Mouse (Mus musculus): Measurements from ENCODE around the gene Olfr1472. TPM values are rescaled to one million over a fixed set of nuclear protein-coding genes. Genes with fewer than 3 reads are reported as not detected.
"Not testable (repeated sequence)": the region's sequence is repeated elsewhere in the genome, so short reads cannot be mapped to it uniquely, and the experiment has no call there.

Gene Olfr1472
- polyA plus RNA-seq (2014; fragmentation: Nextera tagmentation; extraction: Ambion mirVana) = not detected in 2 replicates

DNA sequence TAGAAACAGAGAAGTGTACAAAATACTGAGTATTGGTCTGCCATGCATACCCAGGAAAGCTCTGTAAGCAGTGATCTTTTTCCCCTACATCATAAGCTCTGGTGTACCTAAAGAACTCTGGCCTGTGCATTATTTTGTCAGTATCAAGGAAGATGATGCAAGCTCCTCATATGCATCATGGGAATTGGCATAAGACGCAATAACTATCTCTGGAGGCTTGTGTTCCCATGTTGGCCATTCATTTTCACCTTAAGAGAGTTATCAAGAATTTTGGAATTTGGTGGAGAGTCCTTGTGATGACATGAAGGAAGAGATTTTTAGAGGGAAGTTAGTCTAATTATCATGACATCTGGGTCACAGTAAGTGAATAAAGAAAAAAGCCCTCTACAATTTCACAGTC is at the start of gene Olfr1472:
TSS of gene Olfr1472 (minus strand) at position 101 of the 400 bp plus-strand sequence.
- no peaks in the 10 kb centered on the region for H3K36me3 ChIP-seq (ENCODE audit: control insufficient read depth, insufficient read depth, low read length)
- no peak within 1 kb of the TSS for H3K27ac ChIP-seq (ENCODE audit: low read depth, low read length)
- 0 out of 2 replicates have a peak, but pooled peaks cover 3% of the 10 kb centered on the region for H3K9me3 ChIP-seq (replicated peaks; ENCODE audit: control insufficient read depth, low read length)
- DNase-seq (ENCODE audit: low spot score) = no peak
- H3K4me3 ChIP-seq (ENCODE audit: low read depth, low read length) = no peak within 1 kb of the TSS
- WGBS = 89% methylated on average over 1 of the region's 1 CpGs
- H3K4me1 ChIP-seq (ENCODE audit: control insufficient read depth, insufficient read depth, low read length) = no peaks in the 10 kb centered on the region
- H3K4me2 ChIP-seq (ENCODE audit: low read length) = no peak within 1 kb of the TSS
- H3K9ac ChIP-seq (ENCODE audit: low read length) = no peak within 1 kb of the TSS
- no peak for ATAC-seq
- no peaks in the 10 kb centered on the region for H3K27me3 ChIP-seq (replicated peaks; ENCODE audit: control insufficient read depth, insufficient read depth, low read length)

DNA sequence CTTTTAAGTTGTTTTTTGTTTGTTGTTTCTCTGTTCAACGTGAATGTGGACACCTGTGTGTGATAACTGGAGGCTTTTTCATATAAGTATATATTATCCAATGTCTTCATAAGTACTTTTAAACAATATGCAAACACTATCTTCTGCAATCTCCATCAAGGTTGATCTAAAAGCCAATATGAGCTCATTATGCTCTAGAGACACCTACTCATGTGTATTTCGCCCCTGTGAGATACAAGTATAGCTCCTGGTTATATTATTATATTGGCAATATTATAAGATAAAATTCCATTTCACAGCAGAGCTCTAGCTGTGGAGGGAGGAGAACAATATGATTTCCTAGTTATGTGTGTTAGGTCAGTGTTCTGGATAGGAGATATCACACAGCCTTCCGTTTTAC is 44.4 kb upstream of the Olfr1472 start, which contains the start of gene Olfr1477:
TSS of gene Olfr1477 (plus strand) at position 301 of the 400 bp plus-strand sequence.
- 77% methylated on average over 3 of the region's 3 CpGs for WGBS
- H3K4me2 ChIP-seq (ENCODE audit: low read length) = no peak within 1 kb of the TSS
- no peak for DNase-seq (ENCODE audit: low spot score)

DNA sequence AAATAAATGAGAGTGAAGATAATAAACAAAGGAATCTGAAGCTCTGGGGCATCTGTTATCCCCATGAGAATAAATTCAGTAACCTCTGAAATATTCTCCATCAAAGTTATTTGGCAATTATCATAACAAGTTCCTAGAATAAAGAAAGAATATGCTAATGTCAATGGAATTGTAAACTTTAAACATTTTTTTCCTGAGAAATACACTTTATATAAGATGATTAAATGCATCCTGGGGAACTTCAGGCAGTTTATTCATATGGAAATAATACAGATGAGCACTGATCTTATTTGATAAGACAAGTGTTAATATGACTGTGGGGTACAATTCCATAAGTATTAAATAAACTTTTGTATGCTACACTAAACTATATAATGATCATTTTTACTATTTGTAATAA is 24.2 kb upstream of the Olfr1472 start, which contains the start of gene Olfr1475:
TSS of gene Olfr1475 (minus strand) at position 101 of the 400 bp plus-strand sequence.
- H3K27ac ChIP-seq (ENCODE audit: low read depth, low read length) = no peak within 1 kb of the TSS
- no peak within 1 kb of the TSS for H3K9ac ChIP-seq (ENCODE audit: low read length)
- DNase-seq (ENCODE audit: low spot score) = no peak
- no peak within 1 kb of the TSS for H3K4me3 ChIP-seq (ENCODE audit: low read depth, low read length)
- H3K4me2 ChIP-seq (ENCODE audit: low read length) = no peak within 1 kb of the TSS
- no peaks in the 10 kb centered on the region for H3K36me3 ChIP-seq (ENCODE audit: control insufficient read depth, insufficient read depth, low read length)
- H3K9me3 ChIP-seq (replicated peaks; ENCODE audit: control insufficient read depth, low read length) = 0 out of 2 replicates have a peak, but pooled peaks cover 2% of the 10 kb centered on the region
- no peaks in the 10 kb centered on the region for H3K4me1 ChIP-seq (ENCODE audit: control insufficient read depth, insufficient read depth, low read length)
- H3K27me3 ChIP-seq (replicated peaks; ENCODE audit: control insufficient read depth, insufficient read depth, low read length) = no peaks in the 10 kb centered on the region
- ATAC-seq = no peak

More for the DNA sequence above, 44.4 kb upstream of the Olfr1472 start, which contains the start of gene Olfr1477:
- Histone ChIP-seq H3K9ac (ENCODE audit: low read length) (no peak within 1 kb of the TSS), H3K4me1 (ENCODE audit: control insufficient read depth, insufficient read depth, low read length) (no peaks in the 10 kb centered on the region), H3K36me3 (ENCODE audit: control insufficient read depth, insufficient read depth, low read length) (no peaks in the 10 kb centered on the region), H3K27me3 (replicated peaks; ENCODE audit: control insufficient read depth, insufficient read depth, low read length) (no peaks in the 10 kb centered on the region), H3K4me3 (ENCODE audit: low read depth, low read length) (no peak within 1 kb of the TSS), H3K9me3 (replicated peaks; ENCODE audit: control insufficient read depth, low read length) (peaks cover 7% of the 10 kb centered on the region; the same call in 1 of the 2 replicates), H3K27ac (ENCODE audit: low read depth, low read length) (no peak within 1 kb of the TSS)
- ATAC-seq = no peak

DNA sequence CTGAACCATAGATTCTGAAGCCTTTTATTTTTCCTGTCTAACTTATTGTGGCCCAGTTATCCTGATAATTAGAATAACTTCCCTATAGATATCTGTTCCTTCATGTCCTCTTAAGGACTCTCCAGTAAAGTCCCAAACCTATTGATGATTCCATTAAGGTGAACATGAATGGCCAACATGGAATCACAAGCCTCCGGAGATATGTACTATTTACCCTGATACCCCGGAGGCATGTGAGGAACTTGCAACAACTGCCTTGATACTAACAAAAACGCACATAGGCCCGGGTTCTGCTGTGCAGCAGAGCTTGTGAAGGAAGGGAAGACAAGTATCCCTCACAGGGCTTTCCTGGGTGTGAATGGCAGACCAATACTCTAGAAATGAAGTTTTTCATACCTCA is 13.4 kb upstream of the Olfr1472 start, which contains the start of gene Olfr1474:
TSS of gene Olfr1474 (plus strand) at position 301 of the 400 bp plus-strand sequence.
- not testable (repeated sequence) for H3K9ac ChIP-seq (ENCODE audit: low read length); ATAC-seq; H3K9me3 ChIP-seq (replicated peaks; ENCODE audit: control insufficient read depth, low read length); H3K4me1 ChIP-seq (ENCODE audit: control insufficient read depth, insufficient read depth, low read length); DNase-seq (ENCODE audit: low spot score); H3K36me3 ChIP-seq (ENCODE audit: control insufficient read depth, insufficient read depth, low read length); H3K4me3 ChIP-seq (ENCODE audit: low read depth, low read length); H3K27me3 ChIP-seq (replicated peaks; ENCODE audit: control insufficient read depth, insufficient read depth, low read length); H3K27ac ChIP-seq (ENCODE audit: low read depth, low read length); H3K4me2 ChIP-seq (ENCODE audit: low read length)
- WGBS = 80% methylated on average over 4 of the region's 4 CpGs

DNA sequence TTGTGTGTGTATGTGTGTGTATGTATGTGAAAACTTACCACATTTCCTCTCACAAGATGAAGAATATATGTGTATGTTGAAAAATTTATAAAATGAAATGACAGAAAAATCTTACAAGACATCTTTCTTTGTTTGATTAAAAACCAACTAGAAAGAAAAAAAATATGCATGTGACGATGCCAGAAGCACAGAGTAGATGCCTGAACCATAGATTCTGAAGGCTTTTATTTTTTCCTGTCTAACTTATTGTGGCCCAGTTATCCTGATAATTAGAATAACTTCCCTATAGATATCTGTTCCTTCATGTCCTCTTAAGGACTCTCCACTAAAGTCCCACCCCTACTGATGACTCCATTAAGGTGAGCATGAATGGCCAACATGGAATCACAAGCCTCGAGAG is 12.8 kb downstream of the Olfr1472 start, which contains the start of gene Olfr1471:
TSS of gene Olfr1471 (plus strand) at position 301 of the 400 bp plus-strand sequence.
- not testable (repeated sequence) for H3K36me3 ChIP-seq (ENCODE audit: control insufficient read depth, insufficient read depth, low read length); H3K9ac ChIP-seq (ENCODE audit: low read length); H3K27me3 ChIP-seq (replicated peaks; ENCODE audit: control insufficient read depth, insufficient read depth, low read length); H3K9me3 ChIP-seq (replicated peaks; ENCODE audit: control insufficient read depth, low read length); DNase-seq (ENCODE audit: low spot score); H3K4me1 ChIP-seq (ENCODE audit: control insufficient read depth, insufficient read depth, low read length); H3K4me2 ChIP-seq (ENCODE audit: low read length); H3K4me3 ChIP-seq (ENCODE audit: low read depth, low read length); ATAC-seq; H3K27ac ChIP-seq (ENCODE audit: low read depth, low read length)
- WGBS = 70% methylated on average over 2 of the region's 2 CpGs

DNA sequence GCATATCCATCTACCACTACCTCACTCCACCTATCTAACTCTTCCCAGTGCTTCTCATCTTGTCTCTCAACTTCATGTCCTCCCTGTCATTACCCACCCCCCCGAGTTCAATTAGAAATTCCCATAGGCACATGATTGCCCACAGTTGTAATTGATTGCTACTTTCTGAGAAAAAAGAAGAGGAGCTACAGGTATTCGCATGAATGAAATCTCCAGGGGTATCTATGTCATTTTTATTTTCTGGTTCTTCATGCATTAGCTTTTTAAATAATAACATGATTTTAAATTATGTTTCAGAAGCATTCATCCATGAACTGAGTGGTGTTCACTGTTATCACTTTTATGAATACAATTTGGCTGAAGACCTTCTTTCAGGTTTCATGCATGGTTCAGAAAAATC is 48.3 kb downstream of the Olfr1472 start, which contains the start of gene Olfr1469:
TSS of gene Olfr1469 (plus strand) at position 301 of the 400 bp plus-strand sequence.
- DNase-seq (ENCODE audit: low spot score) = no peak
- Histone ChIP-seq H3K27me3 (replicated peaks; ENCODE audit: control insufficient read depth, insufficient read depth, low read length) (no peaks in the 10 kb centered on the region), H3K4me2 (ENCODE audit: low read length) (no peak within 1 kb of the TSS), H3K4me3 (ENCODE audit: low read depth, low read length) (no peak within 1 kb of the TSS), H3K9me3 (replicated peaks; ENCODE audit: control insufficient read depth, low read length) (peaks cover 14% of the 10 kb centered on the region; the same call in 1 of the 2 replicates), H3K4me1 (ENCODE audit: control insufficient read depth, insufficient read depth, low read length) (no peaks in the 10 kb centered on the region), H3K9ac (ENCODE audit: low read length) (no peak within 1 kb of the TSS), H3K27ac (ENCODE audit: low read depth, low read length) (no peak within 1 kb of the TSS), H3K36me3 (ENCODE audit: control insufficient read depth, insufficient read depth, low read length) (no peaks in the 10 kb centered on the region)
- ATAC-seq = no peak
- WGBS = 88% methylated on average over 2 of the region's 2 CpGs

Other genes starting within 250 kb of the Olfr1472 start
- gene Olfr1463, start 224.8 kb downstream of the Olfr1472 start, polyA plus RNA-seq (2014; fragmentation: Nextera tagmentation; extraction: Ambion mirVana) = not detected in 2 replicates
- not detected in 2 replicates for gene Olfr1465, start 140.5 kb downstream of the Olfr1472 start, polyA plus RNA-seq (2014; fragmentation: Nextera tagmentation; extraction: Ambion mirVana)
- not detected in 2 replicates for gene Olfr1466, start 117.2 kb downstream of the Olfr1472 start, polyA plus RNA-seq (2014; fragmentation: Nextera tagmentation; extraction: Ambion mirVana)
- not detected in 2 replicates for gene Olfr1467, start 93.8 kb downstream of the Olfr1472 start, polyA plus RNA-seq (2014; fragmentation: Nextera tagmentation; extraction: Ambion mirVana)
- not detected in 2 replicates for gene Olfr1469, start 48.2 kb downstream of the Olfr1472 start, polyA plus RNA-seq (2014; fragmentation: Nextera tagmentation; extraction: Ambion mirVana)
- gene Olfr1471, start 12.7 kb downstream of the Olfr1472 start, polyA plus RNA-seq (2014; fragmentation: Nextera tagmentation; extraction: Ambion mirVana) = not detected in 2 replicates
- not detected in 2 replicates for gene Olfr1474, start 13.5 kb upstream of the Olfr1472 start, polyA plus RNA-seq (2014; fragmentation: Nextera tagmentation; extraction: Ambion mirVana)
- not detected in 2 replicates for gene Olfr1475, start 24.1 kb upstream of the Olfr1472 start, polyA plus RNA-seq (2014; fragmentation: Nextera tagmentation; extraction: Ambion mirVana)
- not detected in 2 replicates for gene Olfr1477, start 44.5 kb upstream of the Olfr1472 start, polyA plus RNA-seq (2014; fragmentation: Nextera tagmentation; extraction: Ambion mirVana)
- gene Olfr1480, start 71.8 kb upstream of the Olfr1472 start, polyA plus RNA-seq (2014; fragmentation: Nextera tagmentation; extraction: Ambion mirVana) = not detected in 2 replicates
- gene Olfr1484, start 127.4 kb upstream of the Olfr1472 start, polyA plus RNA-seq (2014; fragmentation: Nextera tagmentation; extraction: Ambion mirVana) = not detected in 2 replicates
- not detected in 2 replicates for gene Olfr1487, start 161.3 kb upstream of the Olfr1472 start, polyA plus RNA-seq (2014; fragmentation: Nextera tagmentation; extraction: Ambion mirVana)
- gene Olfr1489, start 175.5 kb upstream of the Olfr1472 start, polyA plus RNA-seq (2014; fragmentation: Nextera tagmentation; extraction: Ambion mirVana) = not detected in 2 replicates
- not detected in 2 replicates for gene Olfr1490, start 195.0 kb upstream of the Olfr1472 start, polyA plus RNA-seq (2014; fragmentation: Nextera tagmentation; extraction: Ambion mirVana)
- gene Olfr1491, start 241.2 kb upstream of the Olfr1472 start, polyA plus RNA-seq (2014; fragmentation: Nextera tagmentation; extraction: Ambion mirVana) = not detected in 2 replicates